Mouse (Mus musculus): ENCODE measurements at regions not wholly inside any gene's neighbourhood (a gene's known extent, or its start where the extent isn't known, plus 50 kb on each side); places are given as distances from the start of the nearest gene placed in this dataset.
"Not testable (repeated sequence)": the region's sequence is repeated elsewhere in the genome, so short reads cannot be mapped to it uniquely, and the experiment has no call there.

DNA sequence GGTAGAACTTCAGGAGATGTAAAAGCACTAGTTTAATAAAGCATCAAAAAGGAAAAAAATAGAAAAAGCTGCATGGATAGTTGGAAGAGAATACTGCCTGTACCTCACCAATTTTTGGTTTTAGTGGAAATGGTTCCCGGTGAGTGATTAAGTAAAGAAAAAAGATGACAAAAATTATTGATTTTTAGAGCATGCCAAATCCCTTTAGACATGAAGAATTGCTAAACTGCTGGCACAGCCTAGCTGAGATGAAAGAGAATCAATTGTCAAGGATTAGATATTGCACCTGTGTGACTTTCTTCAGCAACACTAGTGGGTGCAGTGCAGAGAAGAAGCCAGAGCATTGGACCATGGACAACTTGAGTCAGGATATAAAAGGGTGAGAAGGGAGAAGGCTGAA is 348.7 kb upstream of the Cpeb2 start:
- no peaks in the 10 kb centered on the region for H3K27me3 ChIP-seq
- H3K4me3 ChIP-seq (replicated peaks), result no peak overlapping the region
- DNase-seq (no peak), ATAC-seq (ENCODE audit: low read depth) (no peak)
- no peaks in the 10 kb centered on the region for H3K4me1 ChIP-seq (replicated peaks)
- no peak overlapping the region for H3K9ac ChIP-seq
- H3K9me3 ChIP-seq (replicated peaks), result no peaks in the 10 kb centered on the region
- 62% methylated on average over 1 of the region's 1 CpGs for WGBS (ENCODE audit: insufficient replicate concordance)
- no peaks in the 10 kb centered on the region for H3K36me3 ChIP-seq
- H3K4me2 ChIP-seq, result no peak overlapping the region
- no peak overlapping the region for H3K27ac ChIP-seq

- Histone ChIP-seq H3K36me3 (no peaks in the 10 kb centered on the region), H3K27ac (no peak overlapping the region), H3K4me2 (no peak overlapping the region), H3K9me3 (replicated peaks) (no peaks in the 10 kb centered on the region), H3K4me1 (replicated peaks) (no peaks in the 10 kb centered on the region), H3K4me3 (replicated peaks) (no peak overlapping the region), H3K27me3 (no peaks in the 10 kb centered on the region), H3K9ac (no peak overlapping the region)
- ATAC-seq (ENCODE audit: low read depth), result no peak
- no peak for DNase-seq
- WGBS (ENCODE audit: insufficient replicate concordance), result 33% methylated on average over 2 of the region's 2 CpGs
Observed at GRCm38 (mm10) chr5:42891890-42892289, 341.1 kb upstream of the Cpeb2 start.

- Histone ChIP-seq H3K27ac (no peak overlapping the region), H3K4me2 (no peak overlapping the region), H3K36me3 (no peaks in the 10 kb centered on the region), H3K9ac (no peak overlapping the region), H3K9me3 (replicated peaks) (no peaks in the 10 kb centered on the region), H3K4me3 (replicated peaks) (no peak overlapping the region), H3K27me3 (no peaks in the 10 kb centered on the region), H3K4me1 (replicated peaks) (no peaks in the 10 kb centered on the region)
- DNase-seq (no peak), ATAC-seq (ENCODE audit: low read depth) (no peak)
- 53% methylated on average over 3 of the region's 3 CpGs for WGBS (ENCODE audit: insufficient replicate concordance)
Observed at GRCm38 (mm10) chr5:42906136-42906535, 326.8 kb upstream of the Cpeb2 start.

DNA sequence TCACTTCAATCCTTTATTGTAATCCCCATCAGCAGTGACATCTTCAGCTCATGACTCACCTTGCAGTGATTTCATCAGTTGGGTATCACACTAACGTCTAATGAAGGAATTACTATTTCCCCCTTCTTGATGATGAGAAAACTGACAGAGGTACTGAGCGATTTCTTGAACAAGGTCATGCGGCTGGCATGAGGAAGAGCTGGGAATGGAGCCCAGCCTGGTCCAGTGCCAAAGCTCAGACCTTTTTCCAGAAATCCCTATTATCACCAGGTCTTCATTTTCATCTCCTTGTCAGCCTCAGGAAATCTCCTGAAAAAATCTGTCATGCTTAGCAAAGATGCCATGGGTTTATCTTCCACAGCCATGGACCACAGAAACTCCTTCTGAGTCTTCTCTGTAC is 313.6 kb upstream of the Cpeb2 start:
- WGBS (ENCODE audit: insufficient replicate concordance), result 74% methylated on average over 3 of the region's 3 CpGs
- no peaks in the 10 kb centered on the region for H3K4me1 ChIP-seq (replicated peaks)
- no peak for ATAC-seq (ENCODE audit: low read depth)
- no peak for DNase-seq
- no peak overlapping the region for H3K9ac ChIP-seq
- H3K27me3 ChIP-seq, result no peaks in the 10 kb centered on the region
- H3K36me3 ChIP-seq, result no peaks in the 10 kb centered on the region
- H3K27ac ChIP-seq, result no peak overlapping the region
- H3K9me3 ChIP-seq (replicated peaks), result no peaks in the 10 kb centered on the region
- H3K4me3 ChIP-seq (replicated peaks), result no peak overlapping the region
- H3K4me2 ChIP-seq, result no peak overlapping the region

GRCm38 (mm10) chr5:42932106-42932505 is 300.9 kb upstream of the Cpeb2 start:
- no peaks in the 10 kb centered on the region for H3K36me3 ChIP-seq
- H3K27ac ChIP-seq, result no peak overlapping the region
- no peak overlapping the region for H3K4me3 ChIP-seq (replicated peaks)
- H3K4me2 ChIP-seq, result no peak overlapping the region
- H3K9ac ChIP-seq, result no peak overlapping the region
- no peaks in the 10 kb centered on the region for H3K4me1 ChIP-seq (replicated peaks)
- WGBS (ENCODE audit: insufficient replicate concordance), result 46% methylated on average over 2 of the region's 2 CpGs
- ATAC-seq (ENCODE audit: low read depth), result no peak
- no peaks in the 10 kb centered on the region for H3K9me3 ChIP-seq (replicated peaks)
- no peaks in the 10 kb centered on the region for H3K27me3 ChIP-seq
- no peak for DNase-seq

GRCm38 (mm10) chr5:42959296-42959862 is 273.6 kb upstream of the Cpeb2 start:
- H3K4me2 ChIP-seq, result no peak overlapping the region
- WGBS (ENCODE audit: insufficient replicate concordance), result 73% methylated on average over 9 of the region's 9 CpGs
- H3K4me3 ChIP-seq (replicated peaks), result no peak overlapping the region
- ATAC-seq (ENCODE audit: low read depth), result no peak
- no peaks in the 10 kb centered on the region for H3K27me3 ChIP-seq
- no peak overlapping the region for H3K27ac ChIP-seq
- H3K9me3 ChIP-seq (replicated peaks), result no peaks in the 10 kb centered on the region
- DNase-seq, result no peak
- no peaks in the 10 kb centered on the region for H3K4me1 ChIP-seq (replicated peaks)
- no peak overlapping the region for H3K9ac ChIP-seq
- H3K36me3 ChIP-seq, result no peaks in the 10 kb centered on the region

GRCm38 (mm10) chr5:42966952-42967351 is 266.0 kb upstream of the Cpeb2 start:
- H3K4me3 ChIP-seq (replicated peaks); H3K9ac ChIP-seq; DNase-seq; H3K27ac ChIP-seq; H3K4me2 ChIP-seq; H3K9me3 ChIP-seq (replicated peaks); H3K27me3 ChIP-seq; ATAC-seq (ENCODE audit: low read depth); H3K4me1 ChIP-seq (replicated peaks); H3K36me3 ChIP-seq: not testable (repeated sequence)
- 44% methylated on average over 2 of the region's 2 CpGs for WGBS (ENCODE audit: insufficient replicate concordance)

DNA sequence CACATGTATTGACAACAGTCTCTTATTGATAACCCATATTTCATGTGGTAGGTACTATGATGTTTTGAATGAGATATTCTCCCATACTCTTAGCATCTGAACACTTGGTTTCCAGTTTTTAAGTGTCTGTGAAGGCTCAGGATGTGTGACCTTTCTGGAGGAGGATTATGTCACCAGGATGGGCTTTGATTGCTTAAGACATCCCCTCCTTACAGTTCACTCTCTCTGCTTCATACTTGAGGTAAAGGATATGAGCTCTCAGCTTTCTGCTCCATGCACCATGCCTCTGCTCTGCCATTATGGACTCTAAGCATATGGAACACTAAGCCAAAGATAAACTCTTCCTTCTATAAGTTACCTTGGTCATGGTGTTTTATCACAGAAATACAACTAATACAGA is 263.8 kb upstream of the Cpeb2 start:
- H3K27ac ChIP-seq, result no peak overlapping the region
- no peak overlapping the region for H3K4me2 ChIP-seq
- no peak overlapping the region for H3K9ac ChIP-seq
- H3K4me3 ChIP-seq (replicated peaks), result no peak overlapping the region
- no peaks in the 10 kb centered on the region for H3K9me3 ChIP-seq (replicated peaks)
- H3K4me1 ChIP-seq (replicated peaks), result no peaks in the 10 kb centered on the region
- no peaks in the 10 kb centered on the region for H3K27me3 ChIP-seq
- H3K36me3 ChIP-seq, result no peaks in the 10 kb centered on the region
- no peak for DNase-seq
- ATAC-seq (ENCODE audit: low read depth), result no peak

GRCm38 (mm10) chr5:42969621-42970020 is 263.3 kb upstream of the Cpeb2 start:
- Histone ChIP-seq H3K27ac (no peak overlapping the region), H3K36me3 (no peaks in the 10 kb centered on the region), H3K27me3 (no peaks in the 10 kb centered on the region), H3K4me2 (no peak overlapping the region), H3K4me3 (replicated peaks) (no peak overlapping the region), H3K4me1 (replicated peaks) (no peaks in the 10 kb centered on the region), H3K9me3 (replicated peaks) (no peaks in the 10 kb centered on the region), H3K9ac (no peak overlapping the region)
- DNase-seq (no peak), ATAC-seq (ENCODE audit: low read depth) (no peak)
- WGBS (ENCODE audit: insufficient replicate concordance), result 13% methylated on average over 3 of the region's 3 CpGs

DNA sequence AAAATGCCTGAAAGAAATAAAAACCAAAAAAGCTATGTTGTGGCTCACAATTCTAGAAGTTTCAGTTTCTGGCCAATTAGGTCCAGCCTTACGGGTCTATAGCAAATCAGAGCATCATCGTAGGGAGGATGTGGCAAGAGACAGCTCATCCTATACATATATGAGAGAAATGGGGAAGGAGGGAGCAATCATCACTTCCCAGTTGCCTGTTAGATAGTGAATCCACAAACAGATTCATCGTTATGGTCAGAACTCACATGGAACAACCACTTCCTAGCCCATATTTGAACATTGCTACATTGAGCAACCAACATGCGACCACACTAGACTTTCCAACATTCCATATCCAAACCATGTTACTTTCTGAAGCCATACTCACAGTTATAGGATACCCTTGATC is 255.9 kb upstream of the Cpeb2 start:
- no peak for ATAC-seq (ENCODE audit: low read depth)
- 52% methylated on average over 4 of the region's 4 CpGs for WGBS (ENCODE audit: insufficient replicate concordance)

GRCm38 (mm10) chr5:42980946-42981650 is 251.9 kb upstream of the Cpeb2 start:
- WGBS (ENCODE audit: insufficient replicate concordance), result 54% methylated on average over 2 of the region's 2 CpGs
- H3K27me3 ChIP-seq, result no peaks in the 10 kb centered on the region
- H3K9me3 ChIP-seq (replicated peaks), result no peaks in the 10 kb centered on the region
- ATAC-seq (ENCODE audit: low read depth), result no peak
- H3K36me3 ChIP-seq, result no peaks in the 10 kb centered on the region
- no peaks in the 10 kb centered on the region for H3K4me1 ChIP-seq (replicated peaks)
- H3K4me2 ChIP-seq, result no peak overlapping the region
- H3K27ac ChIP-seq, result no peak overlapping the region
- H3K9ac ChIP-seq, result no peak overlapping the region
- no peak for DNase-seq
- H3K4me3 ChIP-seq (replicated peaks), result no peak overlapping the region

More for the DNA sequence above, 255.9 kb upstream of the Cpeb2 start:
- H3K9me3 ChIP-seq (replicated peaks), result no peaks in the 10 kb centered on the region
- no peak overlapping the region for H3K4me2 ChIP-seq
- H3K9ac ChIP-seq, result no peak overlapping the region
- H3K36me3 ChIP-seq, result no peaks in the 10 kb centered on the region
- no peak overlapping the region for H3K4me3 ChIP-seq (replicated peaks)
- DNase-seq, result no peak
- no peak overlapping the region for H3K27ac ChIP-seq
- no peaks in the 10 kb centered on the region for H3K4me1 ChIP-seq (replicated peaks)
- no peaks in the 10 kb centered on the region for H3K27me3 ChIP-seq

GRCm38 (mm10) chr5:42986203-42986602 is 246.8 kb upstream of the Cpeb2 start:
- DNase-seq (no peak), ATAC-seq (ENCODE audit: low read depth) (no peak)
- 36% methylated on average over 4 of the region's 4 CpGs for WGBS (ENCODE audit: insufficient replicate concordance)
- H3K9ac ChIP-seq, result no peak overlapping the region
- no peaks in the 10 kb centered on the region for H3K27me3 ChIP-seq
- H3K4me1 ChIP-seq (replicated peaks), result no peaks in the 10 kb centered on the region
- H3K4me3 ChIP-seq (replicated peaks), result no peak overlapping the region
- H3K4me2 ChIP-seq, result no peak overlapping the region
- H3K27ac ChIP-seq, result no peak overlapping the region
- H3K36me3 ChIP-seq, result no peaks in the 10 kb centered on the region
- H3K9me3 ChIP-seq (replicated peaks), result no peaks in the 10 kb centered on the region
